Mouse (Mus musculus) induced T-regulatory cell, adult 2 months (primary cell): ENCODE measurements around the gene Hacd3.
A peak's percentile ranks its signal among the peaks of the same experiment; 100 is the strongest.

ENCODE experiments used
- DNase-seq: peaks from one replicate; pipeline ENCODE4 v3.0.0-alpha.2; 2012; ENCODE audit warnings: low read depth

Gene Hacd3

GRCm38 (mm10) chr9:65020991-65021886 lies at the start of gene Hacd3:
Gene Hacd3 (minus strand): TSS chr9:65021693.
- peak; percentile 93 for DNase-seq

DNA sequence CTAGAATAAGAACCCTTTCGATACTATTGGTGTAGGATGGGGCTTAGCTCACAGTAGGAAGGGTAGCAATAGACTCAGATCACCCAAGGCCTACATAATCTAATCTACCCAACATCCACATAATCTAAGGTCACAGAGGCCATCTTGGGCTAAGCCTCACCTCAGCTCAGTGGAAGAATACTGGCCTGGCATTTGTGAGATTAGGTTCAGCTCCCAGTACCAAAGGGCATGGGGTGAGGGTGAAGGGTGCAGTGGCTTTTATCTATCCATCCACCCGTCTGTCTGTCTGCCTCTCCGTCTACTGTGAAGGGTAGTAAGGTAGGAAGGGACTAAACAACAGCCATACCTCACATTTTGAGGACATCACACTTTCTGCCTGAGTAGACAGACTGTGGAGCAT lies 49.1 kb upstream of the Hacd3 start:
- no peak for DNase-seq

DNA sequence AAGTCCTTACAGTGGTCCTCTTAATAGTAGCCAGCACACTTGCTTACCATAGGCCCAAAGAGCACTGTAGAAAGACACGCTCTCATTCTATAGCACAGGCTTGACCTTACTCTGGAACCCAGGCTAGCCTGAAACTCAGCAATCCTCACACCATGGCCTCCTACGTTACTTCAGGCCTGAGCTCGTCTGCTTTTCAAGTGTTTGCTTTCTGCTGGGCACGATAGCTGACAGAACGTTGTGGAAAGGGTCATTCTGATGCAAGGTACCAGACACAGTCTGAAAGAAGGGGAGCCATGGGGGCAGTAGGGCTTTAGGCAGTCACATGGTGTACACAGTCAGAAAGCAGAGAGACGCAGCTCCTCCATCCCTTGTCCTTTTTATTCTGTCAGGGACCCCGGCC lies 42.8 kb upstream of the Hacd3 start:
- no peak for DNase-seq

- DNase-seq = no peak
Observed at GRCm38 (mm10) chr9:65050981-65051380, 29.5 kb upstream of the Hacd3 start.

DNA sequence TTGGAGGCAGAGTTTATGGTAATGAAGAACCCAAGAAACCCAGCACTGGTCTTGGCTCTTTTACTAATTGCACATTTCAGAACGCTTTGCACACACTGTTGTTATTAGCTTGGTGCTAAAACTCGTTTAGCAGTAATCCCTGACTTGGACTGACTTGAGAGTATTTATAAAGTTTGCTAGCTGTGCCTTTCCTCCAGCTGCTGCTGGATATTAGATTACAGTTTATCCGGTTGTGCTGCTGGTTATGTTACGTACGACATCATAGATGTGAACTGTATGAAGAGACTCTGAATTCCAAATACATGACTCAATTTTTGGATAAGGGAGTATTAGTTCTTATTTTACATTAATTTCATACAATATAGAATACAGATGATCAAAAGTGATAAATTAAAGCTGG lies 27.9 kb upstream of the Hacd3 start:
- DNase-seq = no peak

GRCm38 (mm10) chr9:65046993-65047392 lies 25.5 kb upstream of the Hacd3 start:
- no peak for DNase-seq

GRCm38 (mm10) chr9:65041430-65041829 lies 19.9 kb upstream of the Hacd3 start:
- peak; percentile 61 for DNase-seq

DNA sequence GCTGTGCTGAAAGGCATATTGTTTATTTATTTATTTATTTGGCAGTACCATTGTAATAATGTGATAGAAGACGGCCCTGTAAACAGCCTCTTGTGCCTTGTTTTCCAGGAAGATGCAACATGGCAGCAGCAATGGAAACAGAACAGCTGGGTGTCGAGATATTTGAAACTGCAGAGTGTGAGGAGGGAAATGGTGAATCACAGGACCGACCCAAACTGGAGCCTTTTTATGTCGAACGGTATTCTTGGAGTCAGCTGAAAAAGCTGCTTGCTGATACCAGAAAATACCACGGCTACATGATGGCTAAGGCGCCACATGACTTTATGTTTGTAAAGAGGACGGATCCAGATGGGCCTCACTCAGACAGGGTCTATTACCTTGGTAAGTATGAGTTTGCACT lies 15.4 kb upstream of the Hacd3 start:
- DNase-seq = no peak

GRCm38 (mm10) chr9:65036456-65036855 lies 15.0 kb upstream of the Hacd3 start:
- no peak for DNase-seq

GRCm38 (mm10) chr9:65032269-65033108 lies 11.0 kb upstream of the Hacd3 start, which contains the start of gene Dpp8:
Gene Dpp8 (plus strand): TSS chr9:65032414.
- peak; percentile 96 for DNase-seq

DNA sequence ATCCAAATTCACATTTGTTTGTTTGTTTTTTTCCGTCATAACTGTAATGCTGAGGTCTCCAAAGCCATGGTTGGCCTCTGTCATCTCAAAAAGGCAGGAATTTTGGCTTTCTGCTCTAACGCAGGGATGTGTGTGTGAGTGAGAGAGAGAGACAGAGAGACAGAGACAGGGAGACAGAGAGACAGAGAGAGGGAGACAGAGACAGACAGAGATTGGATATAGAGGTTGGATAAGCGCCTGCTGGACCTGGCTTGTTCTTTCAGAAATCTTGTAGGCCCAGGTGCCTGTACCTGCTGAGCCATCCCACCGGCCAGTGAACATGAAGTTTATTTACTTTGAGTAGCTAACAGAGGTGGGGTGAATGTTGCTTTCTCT lies 10.4 kb upstream of the Hacd3 start:
- no peak for DNase-seq

DNA sequence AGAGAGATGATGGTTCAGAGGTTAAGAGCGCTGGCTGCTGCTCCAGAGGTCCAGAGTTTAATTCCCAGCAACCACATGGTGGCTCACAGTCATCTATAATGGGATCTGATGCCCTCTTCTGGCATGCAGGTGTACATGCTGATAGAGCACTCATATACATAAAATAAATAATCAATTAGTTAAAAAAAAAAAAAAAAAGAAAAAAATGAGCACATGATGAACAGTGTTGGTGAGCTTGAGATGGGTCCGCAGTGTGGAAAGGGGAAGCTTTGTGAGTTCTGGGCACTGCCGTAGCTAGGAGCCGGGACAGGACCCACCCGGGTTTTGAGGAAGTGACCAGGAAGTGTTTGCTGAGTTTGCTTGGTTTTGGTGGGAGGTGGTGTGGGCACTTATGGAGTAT lies 9.9 kb upstream of the Hacd3 start:
- peak; percentile 42 for DNase-seq

- no peak for DNase-seq
Observed at GRCm38 (mm10) chr9:65028313-65028712, 6.8 kb upstream of the Hacd3 start.

DNA sequence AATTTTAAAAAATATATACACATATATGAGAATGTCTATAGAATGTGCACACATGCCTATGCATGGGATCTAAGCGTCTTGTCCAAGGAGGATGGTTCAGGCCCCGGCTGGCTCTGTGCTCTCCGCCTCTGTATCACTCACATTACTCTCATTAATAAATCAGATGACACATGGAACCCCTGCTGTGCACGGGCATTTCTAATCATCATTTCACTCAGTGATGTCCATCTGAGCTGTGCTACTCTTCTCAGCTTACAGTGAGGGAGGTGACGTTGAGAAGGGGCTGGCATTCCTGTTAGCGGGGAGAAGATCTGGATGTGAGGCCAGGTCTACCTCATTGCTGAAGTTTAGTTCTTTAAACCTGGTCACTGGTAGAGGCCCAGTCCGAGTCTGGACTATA lies 5.7 kb upstream of the Hacd3 start:
- no peak for DNase-seq

- DNase-seq = no peak
Observed at GRCm38 (mm10) chr9:65023447-65023846, 2.0 kb upstream of the Hacd3 start.

GRCm38 (mm10) chr9:65022580-65023135 lies 1.2 kb upstream of the Hacd3 start:
- DNase-seq = peak; percentile 65

DNA sequence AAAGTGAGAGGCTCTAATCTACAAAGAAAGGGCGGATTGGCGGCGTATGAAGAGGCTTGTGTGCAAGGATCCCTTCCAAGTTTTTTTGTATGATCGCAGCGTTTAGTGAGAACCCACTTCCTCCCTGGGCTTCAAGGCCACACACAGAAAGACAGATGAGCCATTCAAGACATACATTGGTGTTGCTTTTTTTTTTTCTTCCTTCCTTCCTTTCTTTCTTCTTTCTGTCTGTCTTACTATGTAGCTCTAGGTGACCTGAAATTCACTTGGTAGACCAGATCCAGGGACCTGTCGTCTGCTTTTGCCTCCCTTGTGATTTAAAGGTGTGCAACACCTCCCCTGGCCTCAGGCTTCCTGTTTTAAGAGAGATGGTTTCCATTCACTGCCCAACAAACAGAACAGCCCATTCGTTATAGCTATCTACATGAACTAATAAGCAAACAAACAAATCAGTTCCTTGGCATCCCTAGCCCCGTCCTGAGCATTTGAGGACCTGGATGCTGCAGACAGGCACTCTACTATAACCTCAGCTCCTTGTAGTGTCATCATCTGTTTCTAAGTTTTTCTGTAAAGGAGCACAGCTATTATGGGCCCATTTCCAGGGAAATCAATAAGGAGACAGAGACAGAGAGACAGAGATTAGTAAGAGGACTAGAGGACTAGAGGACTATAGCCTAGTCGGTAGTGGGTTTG lies 540 bp upstream of the Hacd3 start:
- no peak for DNase-seq

DNA sequence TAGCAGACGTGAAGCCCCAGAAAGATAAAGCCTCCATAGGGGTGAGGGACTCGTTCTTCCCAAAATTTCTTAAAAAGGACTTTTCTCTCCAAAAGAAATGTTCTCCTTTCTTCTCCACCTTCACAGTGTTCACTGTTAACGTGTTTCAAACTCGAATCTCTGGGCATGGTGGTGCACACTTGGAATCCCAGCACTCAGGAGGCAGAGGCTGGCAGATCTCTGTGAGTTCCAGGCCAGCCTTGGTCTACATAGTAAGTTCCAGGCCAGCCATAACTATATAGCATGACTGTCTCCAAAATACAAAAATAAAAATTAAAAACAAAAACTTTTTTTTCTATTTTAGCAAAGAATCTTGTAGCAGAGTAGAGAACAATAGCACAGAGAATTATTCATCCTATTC lies 1.4 kb downstream of the Hacd3 start:
- no peak for DNase-seq

GRCm38 (mm10) chr9:65019146-65019545 lies 2.3 kb downstream of the Hacd3 start:
- peak; percentile 39 for DNase-seq

- peak; percentile 58 for DNase-seq
Observed at GRCm38 (mm10) chr9:65018588-65019121, 2.8 kb downstream of the Hacd3 start.

DNA sequence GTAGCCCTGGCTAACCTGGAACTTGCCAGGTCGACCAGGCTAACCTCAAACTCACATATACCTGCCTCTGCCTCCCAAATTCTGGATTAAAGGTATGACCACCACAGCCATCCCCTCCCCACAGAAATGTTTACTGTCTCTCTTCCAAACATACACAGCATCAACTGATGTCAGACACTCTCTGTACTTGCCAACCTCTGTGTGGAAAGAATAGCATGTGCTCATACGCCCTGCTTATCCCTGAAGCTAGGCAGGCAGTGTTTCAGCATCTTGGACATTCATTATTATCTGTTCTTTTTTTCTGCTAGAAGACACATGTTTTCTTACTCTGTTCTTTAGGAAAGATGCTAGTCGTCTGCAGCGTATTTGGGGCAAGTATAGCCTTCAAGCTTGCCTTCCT lies 3.6 kb downstream of the Hacd3 start:
- DNase-seq = no peak
